Mouse (Mus musculus): ENCODE measurements around the gene Fam19a4.
"Not testable (repeated sequence)": the region's sequence is repeated elsewhere in the genome, so short reads cannot be mapped to it uniquely, and the experiment has no call there.

Gene Fam19a4

GRCm38 (mm10) chr6:96944796-96945195, 115.4 kb downstream of the Fam19a4 start:
- no peak for ATAC-seq (ENCODE audit: low TSS enrichment)

GRCm38 (mm10) chr6:96935776-96936175, 124.4 kb downstream of the Fam19a4 start:
- no peak for ATAC-seq (ENCODE audit: low TSS enrichment)

DNA sequence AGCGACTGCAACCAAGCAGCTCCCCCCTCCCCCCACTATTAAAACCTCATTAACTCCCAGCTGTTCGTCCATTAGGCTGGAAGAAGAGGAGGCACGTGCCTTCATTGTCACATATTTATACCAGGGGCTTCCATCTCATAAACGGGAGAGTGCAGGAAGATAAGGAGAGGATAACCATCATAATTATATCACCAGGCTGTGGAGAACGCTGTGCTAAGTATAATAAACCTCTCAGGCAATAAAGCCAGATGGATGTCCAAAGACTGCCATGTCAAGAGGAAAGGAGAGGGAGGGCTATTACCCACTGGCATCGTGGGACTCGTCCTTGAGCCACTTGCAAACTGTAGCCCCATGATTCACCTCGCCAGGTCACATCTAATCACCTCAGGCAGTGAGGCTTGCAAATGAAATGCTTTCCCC, 151.1 kb downstream of the Fam19a4 start:
- no peak for ATAC-seq (ENCODE audit: low TSS enrichment)

DNA sequence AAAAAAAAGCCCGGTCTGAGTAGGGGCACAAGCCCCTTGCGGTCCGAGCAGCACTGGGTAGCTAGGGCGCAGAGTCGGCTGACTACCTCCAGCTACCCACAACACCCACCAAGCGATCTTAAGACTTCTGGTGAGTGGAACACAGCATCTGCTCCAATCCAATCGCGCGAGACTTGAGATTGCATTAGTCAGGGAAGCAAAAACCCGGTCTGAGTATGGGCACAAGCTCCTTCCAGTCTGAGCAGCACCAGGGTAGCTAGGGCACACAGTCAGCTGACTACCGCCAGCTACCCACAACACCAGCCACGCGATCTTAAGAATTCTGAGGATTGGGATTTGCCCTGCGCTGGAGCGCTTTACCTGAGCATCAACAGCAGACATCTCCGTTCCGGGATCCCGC, 183.1 kb downstream of the Fam19a4 start:
- ATAC-seq (ENCODE audit: low TSS enrichment), result not testable (repeated sequence)

GRCm38 (mm10) chr6:96876651-96877050, 183.6 kb downstream of the Fam19a4 start:
- not testable (repeated sequence) for ATAC-seq (ENCODE audit: low TSS enrichment)

DNA sequence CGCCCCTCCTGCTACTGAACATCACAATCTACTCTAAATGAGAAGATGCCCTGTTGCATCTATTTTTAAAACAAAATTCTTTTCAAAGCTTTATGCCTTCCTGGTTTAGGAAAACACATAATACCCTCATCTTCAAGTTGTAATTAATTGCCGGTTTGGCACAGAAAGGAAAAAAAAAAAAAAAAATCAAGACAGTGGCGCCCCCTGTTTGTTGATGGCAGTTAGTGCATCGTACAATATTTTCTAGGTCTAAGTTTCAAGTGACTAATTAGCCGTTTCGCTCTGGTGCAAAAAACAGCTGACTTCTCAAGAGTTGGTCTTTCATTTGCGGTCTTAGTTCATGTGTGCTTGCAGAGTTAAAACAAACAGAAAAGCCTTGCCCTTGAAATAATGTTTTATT, 207.1 kb downstream of the Fam19a4 start:
- no peak for ATAC-seq (ENCODE audit: low TSS enrichment)

DNA sequence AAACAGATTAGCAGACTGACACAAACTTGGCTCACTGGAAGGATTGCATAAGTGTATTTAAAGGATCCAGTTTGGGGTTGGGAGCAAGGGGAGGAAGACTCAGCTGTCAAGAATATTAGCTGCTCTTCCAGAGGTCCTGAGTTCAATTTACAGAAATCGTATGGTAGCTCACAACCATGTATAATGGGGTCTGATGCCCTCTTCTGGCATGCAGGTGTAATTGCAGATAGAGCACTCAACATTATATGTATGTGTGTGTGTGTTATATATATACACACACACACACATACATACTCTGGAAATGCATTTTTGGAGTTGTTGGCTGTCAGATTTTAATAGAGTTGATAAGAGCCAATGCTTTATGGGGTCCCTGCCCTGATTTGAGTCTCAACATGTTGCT, 216.3 kb downstream of the Fam19a4 start:
- no peak for ATAC-seq (ENCODE audit: low TSS enrichment)

DNA sequence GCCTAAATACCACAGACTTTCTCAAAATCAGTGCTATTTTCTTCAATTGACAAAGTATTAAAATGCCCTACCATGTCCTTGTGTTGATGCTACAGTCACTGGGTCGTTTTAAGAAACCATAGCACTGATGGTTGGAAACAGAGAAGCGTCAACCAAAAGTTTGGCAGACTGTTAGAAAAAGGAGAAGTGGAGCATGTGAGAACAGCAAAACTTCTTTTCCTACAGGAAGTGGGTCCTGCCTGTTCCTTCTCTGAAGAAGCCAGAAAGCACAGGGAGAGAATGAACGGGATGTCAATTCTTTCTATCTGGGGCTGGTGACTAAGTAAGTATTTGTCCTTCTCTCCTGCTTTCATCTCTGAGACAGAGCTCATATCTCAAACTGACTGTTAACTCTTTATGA, 219.6 kb downstream of the Fam19a4 start:
- no peak for ATAC-seq (ENCODE audit: low TSS enrichment)

DNA sequence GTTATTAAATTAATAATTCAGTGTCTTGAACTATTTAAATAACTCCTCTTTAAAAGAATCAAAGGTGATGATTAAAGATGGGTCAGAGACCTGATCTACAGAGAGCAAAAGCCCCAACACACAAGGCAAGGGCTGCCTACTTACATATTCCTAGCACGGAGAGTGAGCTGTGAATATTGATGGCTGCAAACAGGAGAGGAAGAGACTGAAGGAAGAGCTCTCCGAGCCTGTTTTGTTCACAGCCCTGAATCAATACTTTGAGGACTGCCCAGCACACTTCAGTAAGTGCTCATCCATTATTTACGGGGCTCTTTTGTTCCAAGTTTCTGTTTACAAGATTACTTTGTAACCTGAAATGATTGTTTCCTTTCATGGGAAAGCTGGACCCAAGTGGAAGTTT, 233.6 kb downstream of the Fam19a4 start:
- ATAC-seq (ENCODE audit: low TSS enrichment), result no peak

- ATAC-seq (ENCODE audit: low TSS enrichment), result no peak
Measured at GRCm38 (mm10) chr6:96802981-96803380, 257.2 kb downstream of the Fam19a4 start.

DNA sequence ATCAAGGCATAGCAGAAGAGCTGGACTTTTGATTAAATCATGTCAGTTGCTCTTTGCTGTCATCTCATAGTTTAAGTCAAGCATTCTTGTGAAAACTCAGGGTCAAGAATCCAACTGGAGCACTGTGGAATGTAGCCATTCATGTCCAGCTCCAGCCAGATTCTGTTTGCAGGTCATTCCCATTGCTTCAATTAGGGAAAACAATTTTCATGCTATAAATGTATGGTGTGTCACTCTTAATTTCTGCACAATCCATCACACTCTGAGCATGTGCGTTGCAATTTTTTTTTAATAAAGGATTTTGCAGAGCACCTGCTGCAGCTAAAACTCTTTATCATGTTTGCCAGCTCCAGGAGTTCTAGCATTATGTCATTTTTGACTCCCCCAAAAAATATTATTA, 261.5 kb downstream of the Fam19a4 start:
- ATAC-seq (ENCODE audit: low TSS enrichment), result no peak

DNA sequence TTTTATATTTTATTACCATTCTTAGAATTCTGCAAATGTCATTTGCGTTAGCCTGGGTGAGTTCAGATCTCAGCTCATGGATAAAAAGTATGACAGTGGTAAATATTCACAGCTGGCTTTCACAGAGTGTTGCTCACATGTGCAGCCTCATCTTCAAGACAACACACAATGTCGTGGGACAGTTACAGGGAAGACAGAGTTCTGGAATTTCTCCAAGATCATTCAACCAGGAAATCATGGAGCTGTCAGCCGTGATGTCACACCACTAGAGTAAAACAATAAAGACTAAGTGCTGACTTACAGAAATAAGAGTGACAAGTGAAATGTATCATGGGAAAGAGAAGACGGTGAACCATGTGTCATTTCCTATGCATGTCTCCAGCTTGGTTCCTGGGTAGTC, 262.8 kb downstream of the Fam19a4 start:
- no peak for ATAC-seq (ENCODE audit: low TSS enrichment)
